Mouse (Mus musculus): Measurements from ENCODE around the gene Kcne1.

Kcne1 gene

DNA sequence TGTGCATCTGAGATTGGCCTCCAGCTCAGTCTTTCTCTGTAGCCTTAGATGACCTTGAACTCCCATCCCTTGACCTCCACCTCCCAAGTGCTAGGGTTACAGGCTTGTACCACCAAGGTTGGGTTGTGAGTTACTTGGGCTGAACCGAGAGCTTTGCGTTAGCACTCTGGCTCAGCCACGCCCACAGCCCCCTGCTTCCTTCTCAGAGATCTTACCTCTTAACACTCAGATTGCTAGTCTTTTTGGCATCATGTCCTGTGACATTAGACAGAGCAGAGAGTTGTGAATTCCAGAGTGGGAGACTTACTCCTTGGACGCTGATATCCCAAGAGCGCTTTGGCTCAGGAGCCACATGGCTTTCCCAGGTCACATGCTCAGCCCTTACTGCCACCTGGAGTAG lies 56.8 kb downstream of the Kcne1 start:
- DNase-seq, result no peak

DNA sequence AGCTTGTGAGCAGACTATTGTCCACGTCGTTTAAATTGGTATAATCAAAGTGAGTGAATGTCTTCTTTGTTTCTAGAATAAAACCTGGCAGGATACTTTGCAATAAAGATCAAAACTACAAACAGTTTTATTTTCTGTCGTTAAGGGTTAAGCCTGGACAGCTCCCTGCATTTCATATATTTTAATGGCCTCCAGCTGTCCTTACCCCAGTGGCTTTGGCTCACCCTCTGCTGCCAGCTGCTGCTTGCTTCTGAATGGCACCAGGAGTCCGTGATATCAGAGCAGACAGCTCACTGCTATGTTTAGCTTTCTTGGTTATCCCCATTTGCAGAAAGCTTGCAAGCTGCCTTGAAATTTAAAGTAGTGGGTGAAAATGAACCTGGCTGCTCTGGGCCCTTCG lies 57.3 kb downstream of the Kcne1 start:
- peak; percentile 32 for DNase-seq

DNA sequence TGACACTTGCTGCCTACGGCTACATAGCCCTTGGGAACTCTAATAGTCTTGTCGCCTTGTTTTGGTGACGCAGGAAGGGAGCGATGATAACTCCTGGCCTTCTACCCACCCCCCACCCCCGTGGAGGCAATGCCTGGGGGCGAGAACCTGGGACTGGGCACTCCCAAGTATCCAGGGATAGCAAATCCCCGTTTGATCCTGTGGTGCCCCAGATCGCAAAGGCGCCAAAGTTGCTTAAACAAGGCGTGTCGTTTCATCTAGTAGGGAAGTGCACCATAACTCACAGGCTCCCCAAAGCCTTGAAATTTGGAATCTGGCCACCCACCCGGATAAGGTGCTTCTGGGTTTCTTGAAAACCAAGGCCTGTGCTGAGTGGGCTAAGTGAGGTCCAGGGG lies 57.9 kb downstream of the Kcne1 start:
- DNase-seq, result no peak

DNA sequence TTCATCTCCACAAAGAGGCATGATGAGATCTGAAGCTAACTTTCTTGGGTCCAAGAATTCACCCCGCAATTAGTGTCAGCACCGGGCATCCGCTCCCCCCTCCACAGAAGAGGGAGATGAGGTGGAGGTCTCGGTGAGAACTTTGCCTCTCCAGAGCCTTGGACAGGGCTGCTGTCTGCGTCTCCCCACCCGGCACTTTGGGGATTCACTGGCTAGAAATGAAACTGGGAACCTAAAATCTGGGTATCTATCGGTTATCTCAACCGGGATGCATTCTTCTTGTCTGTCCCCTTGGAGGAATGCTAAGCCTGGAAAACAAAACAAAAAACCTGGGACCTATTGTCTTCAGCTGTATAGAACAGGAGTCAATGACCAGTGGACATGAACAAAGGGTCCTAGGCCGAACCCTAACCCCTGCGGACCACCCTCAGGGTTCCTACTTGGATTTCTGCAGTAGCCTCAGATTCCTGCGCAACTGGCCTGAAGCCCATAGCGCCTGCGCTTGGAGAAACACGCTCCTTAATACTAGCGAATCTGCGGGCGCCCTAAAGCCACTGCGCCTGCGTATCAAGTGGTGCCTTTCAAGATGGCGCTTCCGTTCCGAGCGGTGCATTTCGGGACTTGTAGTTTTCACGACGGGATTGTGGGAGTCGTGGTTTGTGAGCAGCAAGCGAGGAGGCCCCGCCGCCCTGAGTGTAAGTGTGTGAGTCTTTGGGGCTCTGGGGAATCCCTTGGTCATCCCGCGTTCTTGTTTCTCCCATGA lies 58.4 kb downstream of the Kcne1 start, which contains the start of gene Smim11:
TSS of gene Smim11 (plus strand) at position 638 of the 763 bp plus-strand sequence.
- DNase-seq, result peak; percentile 99
